Mouse (Mus musculus): Measurements from ENCODE around the gene Mpped2.

- no peak for TF ChIP-seq CTCF (IDR thresholded peaks at IDR 0.05; ENCODE audit: low read depth)
- TF ChIP-seq EP300 (IDR thresholded peaks at IDR 0.05; ENCODE audit: low read depth) = no peak
These were observed 202.9 kb downstream of the Mpped2 start for GRCm38 (mm10) chr2:106896024-106896384.
